Mouse (Mus musculus): ENCODE data around the gene Plekhm3. TPM values are rescaled to one million over a fixed set of nuclear protein-coding genes. Genes with fewer than 3 reads are reported as not detected.

Gene Plekhm3
- polyA plus RNA-seq, 1 experiment from 2014 or later, result 10.9 TPM

DNA sequence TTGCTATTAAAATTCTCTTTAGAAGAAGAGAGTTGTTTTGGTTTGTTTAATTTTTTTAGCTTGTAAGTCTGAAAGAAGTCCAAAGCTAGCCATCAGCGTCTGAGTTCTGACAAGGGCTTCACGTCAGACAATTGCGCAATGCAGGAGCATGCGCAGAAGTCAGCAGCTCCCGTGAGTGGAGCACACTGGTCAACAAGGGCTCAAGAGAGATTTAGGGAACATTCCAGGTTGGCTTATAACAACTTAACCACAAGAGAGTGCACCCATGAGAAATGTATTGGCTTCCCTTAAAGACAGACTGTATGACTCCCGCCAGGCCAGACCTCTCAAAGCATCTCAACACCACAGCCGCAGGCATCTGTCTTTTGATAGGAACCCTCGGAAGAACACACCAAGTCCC is 203.5 kb downstream of the Plekhm3 start:
- Histone ChIP-seq H3K27me3 (no peaks in the 10 kb centered on the region), H3K4me3 (no peak overlapping the region), H3K9ac (replicated peaks) (no peak overlapping the region), H3K36me3 (no peaks in the 10 kb centered on the region), H3K27ac (replicated peaks) (no peak overlapping the region), H3K4me2 (replicated peaks) (no peak overlapping the region), H3K4me1 (no peaks in the 10 kb centered on the region), H3K9me3 (no peaks in the 10 kb centered on the region)
- 87% methylated on average over 8 of the region's 8 CpGs for WGBS
- no peak for ATAC-seq (replicated peaks)

DNA sequence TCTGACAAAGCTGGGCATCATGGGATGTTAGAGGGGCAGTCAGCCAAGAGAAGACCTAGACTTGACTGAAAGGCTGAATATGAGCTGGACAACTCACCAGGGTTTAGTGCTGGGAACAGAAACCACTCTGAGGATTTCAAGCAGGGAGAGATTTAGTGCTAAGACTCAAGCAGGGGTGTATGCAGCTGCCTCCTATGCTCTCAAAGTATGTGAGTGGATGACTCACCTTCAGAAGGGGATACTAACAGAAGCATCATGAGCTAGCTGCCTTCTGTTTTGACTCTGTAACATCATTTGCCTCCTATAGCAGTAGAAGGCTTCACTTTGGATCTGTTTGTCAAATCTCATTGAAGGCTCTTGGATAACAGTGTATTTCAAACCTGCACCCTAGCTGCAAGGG is 212.0 kb downstream of the Plekhm3 start:
- Histone ChIP-seq H3K4me3 (no peak overlapping the region), H3K4me2 (replicated peaks) (no peak overlapping the region), H3K27me3 (peaks cover 5% of the 10 kb centered on the region; the same call in 1 of the 2 replicates), H3K9me3 (no peaks in the 10 kb centered on the region), H3K27ac (replicated peaks) (no peak overlapping the region), H3K4me1 (no peaks in the 10 kb centered on the region), H3K36me3 (no peaks in the 10 kb centered on the region), H3K9ac (replicated peaks) (no peak overlapping the region)
- ATAC-seq (replicated peaks), result no peak

DNA sequence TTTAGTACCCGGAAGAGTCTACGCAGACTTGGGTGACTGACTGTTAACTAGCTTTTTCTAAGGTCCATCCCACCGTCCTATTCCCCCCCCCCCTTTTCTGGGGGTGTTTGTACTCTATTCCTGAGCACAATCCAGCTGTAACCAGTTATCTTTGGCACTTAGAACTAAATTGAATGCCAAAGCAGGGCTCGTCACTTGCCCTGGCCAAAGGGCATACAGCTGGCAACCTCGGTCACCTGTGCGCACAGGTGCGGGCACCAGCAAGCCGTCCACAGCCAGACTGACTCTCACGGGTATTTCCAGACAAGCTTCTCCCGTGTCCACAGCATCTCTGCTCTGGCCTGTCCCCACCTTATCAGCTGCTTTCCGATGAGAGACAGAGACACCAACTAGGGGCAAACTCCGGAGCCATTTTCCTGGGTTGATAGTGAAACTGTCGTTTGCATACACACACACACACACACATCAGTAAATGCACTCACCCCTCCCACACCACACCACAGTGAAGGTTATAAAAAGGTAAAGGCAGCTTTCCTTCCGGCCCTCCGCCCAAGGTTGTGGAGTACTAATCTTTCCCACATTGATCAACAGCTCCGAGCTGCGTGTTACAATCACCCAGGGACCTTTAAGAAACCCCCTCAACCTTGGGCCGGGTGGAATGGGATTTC is 213.7 kb downstream of the Plekhm3 start:
- no peak overlapping the region for H3K27ac ChIP-seq (replicated peaks)
- 91% methylated on average over 18 of the region's 18 CpGs for WGBS

DNA sequence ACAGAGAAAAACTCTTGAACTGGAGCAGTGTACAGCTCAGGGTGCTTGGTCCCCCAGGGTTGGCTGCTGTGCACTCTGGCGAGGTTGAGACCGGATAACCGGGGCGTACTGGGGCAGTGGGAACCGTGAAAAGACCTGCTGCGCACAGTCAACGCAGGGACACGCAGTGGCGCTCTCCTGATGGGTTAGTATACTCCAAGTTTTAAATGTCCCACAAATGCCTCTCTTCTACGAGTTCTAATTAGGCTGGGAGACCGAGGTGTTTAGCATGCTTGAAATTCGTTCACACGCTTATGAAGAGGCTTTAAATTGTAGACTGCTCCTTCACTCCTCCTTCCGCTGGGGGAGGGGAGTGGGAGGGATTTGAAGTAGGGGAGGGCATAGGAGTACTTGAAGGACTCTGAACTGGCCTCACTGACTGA is 218.0 kb downstream of the Plekhm3 start:
- ATAC-seq (replicated peaks), result no peak

More for the DNA sequence above, 213.7 kb downstream of the Plekhm3 start:
- ATAC-seq (replicated peaks), result no peak
- no peaks in the 10 kb centered on the region for H3K9me3 ChIP-seq
- H3K4me2 ChIP-seq (replicated peaks), result no peak overlapping the region
- no peak overlapping the region for H3K4me3 ChIP-seq
- H3K36me3 ChIP-seq, result no peaks in the 10 kb centered on the region
- peaks cover 11% of the 10 kb centered on the region for H3K4me1 ChIP-seq
- H3K9ac ChIP-seq (replicated peaks), result no peak overlapping the region
- peaks cover 12% of the 10 kb centered on the region; the same call in 1 of the 2 replicates for H3K27me3 ChIP-seq

DNA sequence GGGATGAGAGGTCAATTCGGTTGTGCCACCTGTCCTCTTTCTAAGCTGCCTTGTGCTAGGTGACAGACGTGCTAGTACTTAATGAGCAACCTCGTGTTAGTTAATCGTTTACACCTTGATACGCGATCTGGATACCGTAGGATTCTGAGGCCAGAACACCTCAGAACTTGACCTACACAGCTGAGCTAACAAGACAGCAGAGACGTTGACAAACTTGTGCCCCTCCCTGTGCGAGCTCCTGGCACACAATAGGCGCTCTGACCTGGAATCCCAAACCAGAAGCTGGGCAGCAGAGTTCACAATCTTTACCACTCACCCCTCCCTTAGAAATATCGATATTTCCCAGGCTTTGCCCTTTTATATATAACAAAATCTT is 218.5 kb downstream of the Plekhm3 start:
- Histone ChIP-seq H3K9ac (replicated peaks) (peak overlapping the region; percentile 51; the same call in 1 of the 2 replicates), H3K27ac (replicated peaks) (no peak overlapping the region), H3K36me3 (no peaks in the 10 kb centered on the region), H3K4me1 (peaks cover 45% of the 10 kb centered on the region), H3K9me3 (no peaks in the 10 kb centered on the region), H3K4me3 (peak overlapping the region; percentile 53), H3K27me3 (peaks cover 50% of the 10 kb centered on the region), H3K4me2 (replicated peaks) (peak overlapping the region; percentile 97)
- no peak for ATAC-seq (replicated peaks)
- WGBS, result under 1% methylated on average over 11 of the region's 11 CpGs

More for the DNA sequence above, 218.0 kb downstream of the Plekhm3 start:
- Histone ChIP-seq H3K27ac (replicated peaks) (no peak overlapping the region), H3K27me3 (peaks cover 46% of the 10 kb centered on the region), H3K4me1 (peaks cover 45% of the 10 kb centered on the region), H3K4me2 (replicated peaks) (peak overlapping the region; percentile 97), H3K9me3 (no peaks in the 10 kb centered on the region), H3K9ac (replicated peaks) (no peak overlapping the region), H3K36me3 (no peaks in the 10 kb centered on the region), H3K4me3 (peak overlapping the region; percentile 53)
- WGBS, result 0% methylated on average over 14 of the region's 14 CpGs

DNA sequence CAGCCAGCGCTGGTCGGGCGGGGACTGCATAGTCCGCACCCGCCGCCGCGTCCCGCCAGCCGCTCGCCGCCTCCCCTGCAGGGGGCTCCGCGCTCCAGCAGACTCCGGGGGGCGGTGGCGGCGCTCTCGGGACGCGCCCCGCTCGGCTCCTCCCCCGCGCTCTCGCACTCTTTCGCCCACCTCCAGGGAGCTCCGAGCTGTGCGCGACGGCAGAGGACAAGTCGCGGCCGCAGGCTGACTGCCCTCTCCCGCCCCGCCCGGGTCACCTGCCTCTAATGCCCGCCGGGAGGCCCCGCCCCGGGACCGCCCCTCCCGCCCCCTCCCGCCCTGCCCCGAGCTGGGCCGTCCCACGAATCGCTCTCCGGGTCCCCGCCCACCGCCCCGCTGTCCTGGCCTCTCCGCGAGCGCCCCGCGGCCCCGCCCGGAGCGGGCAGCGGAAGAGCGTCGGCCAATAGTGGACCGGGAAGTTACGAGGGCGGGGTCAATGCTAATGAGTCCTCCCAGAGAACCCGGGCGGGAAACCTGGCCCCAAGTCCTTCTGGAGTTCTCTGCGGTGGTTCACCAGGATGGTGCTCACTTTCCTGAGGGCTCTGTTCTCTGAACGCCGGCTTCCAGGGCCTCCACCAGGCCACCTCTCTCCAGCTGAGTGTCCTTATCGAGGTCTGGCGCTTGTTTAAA is 219.0 kb downstream of the Plekhm3 start, which contains the start of gene Fzd5:
Gene Fzd5, minus strand, starts transcription at position 250 of the 678 bp plus-strand sequence.
- peaks cover 45% of the 10 kb centered on the region for H3K4me1 ChIP-seq
- H3K27me3 ChIP-seq, result peaks cover 55% of the 10 kb centered on the region
- peak within 1 kb of the TSS; percentile 97 for H3K4me2 ChIP-seq (replicated peaks)
- no peaks in the 10 kb centered on the region for H3K9me3 ChIP-seq
- no peak within 1 kb of the TSS for H3K27ac ChIP-seq (replicated peaks)
- peak within 1 kb of the TSS; percentile 51 for H3K9ac ChIP-seq (replicated peaks)
- H3K36me3 ChIP-seq, result no peaks in the 10 kb centered on the region
- under 1% methylated on average over 64 of the region's 73 CpGs for WGBS
- peak within 1 kb of the TSS; percentile 53 for H3K4me3 ChIP-seq
- ATAC-seq (replicated peaks), result peak; percentile 92

DNA sequence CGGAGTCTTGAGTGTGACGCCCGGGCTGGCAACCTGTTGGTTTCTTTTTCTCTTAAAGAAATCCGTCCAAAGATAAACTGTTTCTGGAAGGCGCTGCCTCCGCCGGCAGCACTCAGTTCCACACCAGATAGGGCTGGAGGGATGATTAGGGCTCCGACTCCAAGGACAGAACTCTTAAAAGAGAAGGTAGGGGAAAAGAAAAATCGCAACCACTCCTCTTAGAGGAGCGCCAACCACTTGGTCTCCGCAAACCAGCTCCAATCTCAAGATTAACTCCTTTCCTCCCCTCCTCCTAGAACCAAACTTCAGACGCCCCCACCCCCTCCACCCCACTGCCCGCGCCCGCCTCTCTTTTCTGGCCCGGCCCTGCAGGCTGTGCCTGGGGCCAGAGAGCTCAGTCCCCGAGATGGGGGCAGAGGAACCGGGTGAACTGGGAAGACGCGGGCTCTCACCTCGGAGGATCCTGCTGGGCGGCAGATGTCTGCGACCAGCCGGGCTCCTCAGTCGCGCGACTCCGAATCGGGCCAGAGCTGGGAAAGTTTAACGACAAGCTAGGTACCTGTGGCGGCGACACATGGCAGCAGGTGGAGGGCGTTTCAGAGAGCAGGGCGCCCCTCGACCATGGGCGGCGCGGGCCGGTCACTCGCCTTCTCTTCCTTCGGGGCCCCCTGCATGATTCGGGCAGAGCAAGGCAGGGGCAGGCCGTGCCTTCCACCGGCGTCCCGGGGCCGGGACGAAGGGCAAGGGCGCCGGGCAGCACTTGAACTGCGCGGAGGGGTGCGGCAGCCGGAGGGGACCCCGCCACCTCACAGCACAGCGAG is 219.7 kb downstream of the Plekhm3 start:
- no peaks in the 10 kb centered on the region for H3K9me3 ChIP-seq
- peak overlapping the region; percentile 51 for H3K9ac ChIP-seq (replicated peaks)
- H3K27ac ChIP-seq (replicated peaks), result no peak overlapping the region
- ATAC-seq (replicated peaks), result peak; percentile 10
- peaks cover 48% of the 10 kb centered on the region for H3K4me1 ChIP-seq
- H3K27me3 ChIP-seq, result peaks cover 60% of the 10 kb centered on the region
- H3K4me2 ChIP-seq (replicated peaks), result peak overlapping the region; percentile 97
- WGBS, result 1% methylated on average over 54 of the region's 56 CpGs
- peak overlapping the region; percentile 53 for H3K4me3 ChIP-seq
- H3K36me3 ChIP-seq, result no peaks in the 10 kb centered on the region

Other genes with a start within 250 kb of the Plekhm3 start
- 0.55 and 0.87 TPM in 2 replicates for gene Fzd5, start 219.1 kb downstream of the Plekhm3 start, polyA plus RNA-seq (2015; fragmentation: Nextera tagmentation; extraction: Ambion mirVana)
- not detected in 2 replicates for gene Akr1cl, start 75.9 kb upstream of the Plekhm3 start, polyA plus RNA-seq (2015; fragmentation: Nextera tagmentation; extraction: Ambion mirVana)
- not detected in 2 replicates for gene Cryge, start 94.3 kb upstream of the Plekhm3 start, polyA plus RNA-seq (2015; fragmentation: Nextera tagmentation; extraction: Ambion mirVana)
- gene Crygd, start 106.6 kb upstream of the Plekhm3 start, polyA plus RNA-seq (2015; fragmentation: Nextera tagmentation; extraction: Ambion mirVana), result not detected in 2 replicates
- not detected in 2 replicates for gene Crygc, start 116.9 kb upstream of the Plekhm3 start, polyA plus RNA-seq (2015; fragmentation: Nextera tagmentation; extraction: Ambion mirVana)
- not detected in 2 replicates for gene Crygb, start 125.5 kb upstream of the Plekhm3 start, polyA plus RNA-seq (2015; fragmentation: Nextera tagmentation; extraction: Ambion mirVana)
- 0.32 TPM in 1 of 2 replicates, not detected in the other for gene Cryga, start 146.5 kb upstream of the Plekhm3 start, polyA plus RNA-seq (2015; fragmentation: Nextera tagmentation; extraction: Ambion mirVana)
- not detected in 2 replicates for gene Gm28845, start 162.7 kb upstream of the Plekhm3 start, polyA plus RNA-seq (2015; fragmentation: Nextera tagmentation; extraction: Ambion mirVana)
- gene D630023F18Rik, start 166.4 kb upstream of the Plekhm3 start, polyA plus RNA-seq (2015; fragmentation: Nextera tagmentation; extraction: Ambion mirVana), result 0.86 and 0.98 TPM in 2 replicates
- 450 and 468 TPM in 2 replicates for gene Idh1, start 229.7 kb upstream of the Plekhm3 start, polyA plus RNA-seq (2015; fragmentation: Nextera tagmentation; extraction: Ambion mirVana)
- gene Pikfyve, start 229.9 kb upstream of the Plekhm3 start, polyA plus RNA-seq (2015; fragmentation: Nextera tagmentation; extraction: Ambion mirVana), result 14.3 and 16.5 TPM in 2 replicates

Data from forebrain, embryonic 15.5 days (tissue).